Mouse (Mus musculus) cortical plate, adult 2 months (tissue): Measurements from ENCODE around the gene March10.

Experiments
- CTCF ChIP-seq: fragments of 200-500 bp; IDR thresholded peaks from 2 replicates; pipeline ENCODE4 v1.5.1; 2011; ENCODE audit warnings: mild to moderate bottlenecking, control low read depth, low read length; ENCODE audit not compliant: insufficient read depth; ENCODE audit errors: extremely low read depth
- POLR2A ChIP-seq: fragments of 200-500 bp; IDR thresholded peaks from 2 replicates; pipeline ENCODE4 v1.6.1; 2011; ENCODE audit warnings: mild to moderate bottlenecking, low read length, control low read depth; ENCODE audit not compliant: insufficient read depth; ENCODE audit errors: extremely low read depth

GRCm38 (mm10) chr11:105317769-105318168 lies 138.8 kb downstream of the March10 start:
- no peak for TF ChIP-seq CTCF
- TF ChIP-seq POLR2A = no peak
